Mouse (Mus musculus): ENCODE results near the gene Fastkd1. TPM values are rescaled to one million over a fixed set of nuclear protein-coding genes. Genes with fewer than 3 reads are reported as not detected.
A peak's percentile ranks its signal among the peaks of the same experiment; 100 is the strongest.

Fastkd1 gene
- 3.7 to 6.9 TPM (median 4.7 TPM) in 3 replicates for total RNA-seq (2017)

- ATAC-seq (replicated peaks; ENCODE audit: insufficient number of reproducible peaks, low FRiP score, low TSS enrichment, poor library complexity, severe bottlenecking): peak; percentile 99
Measured at GRCm38 (mm10) chr2:69712981-69713625, at the start of gene Fastkd1. TSS of gene Fastkd1 (minus strand) at chr2:69713516.

GRCm38 (mm10) chr2:69760980-69761379 is 47.7 kb upstream of the Fastkd1 start:
- ATAC-seq (replicated peaks; ENCODE audit: insufficient number of reproducible peaks, low FRiP score, low TSS enrichment, poor library complexity, severe bottlenecking): no peak

DNA sequence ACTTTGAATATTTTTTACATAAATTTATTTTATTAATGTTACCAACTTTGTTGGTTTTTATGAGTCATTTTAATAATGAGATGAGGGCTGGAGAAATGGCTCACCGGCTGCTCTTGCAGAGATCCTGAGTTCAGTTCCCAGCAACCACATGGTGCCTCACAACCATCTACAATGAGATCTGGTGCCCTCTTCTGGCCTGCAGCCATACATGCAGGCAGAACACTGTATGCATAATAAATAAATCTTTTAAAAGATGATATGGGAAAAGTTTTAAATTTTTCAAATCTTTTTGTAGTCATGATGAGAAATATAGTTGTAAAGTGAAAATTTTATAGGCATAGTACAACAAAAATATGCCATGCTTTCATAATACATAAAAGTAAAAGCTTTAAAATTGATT is 31.8 kb upstream of the Fastkd1 start:
- ATAC-seq (replicated peaks; ENCODE audit: insufficient number of reproducible peaks, low FRiP score, low TSS enrichment, poor library complexity, severe bottlenecking): no peak

DNA sequence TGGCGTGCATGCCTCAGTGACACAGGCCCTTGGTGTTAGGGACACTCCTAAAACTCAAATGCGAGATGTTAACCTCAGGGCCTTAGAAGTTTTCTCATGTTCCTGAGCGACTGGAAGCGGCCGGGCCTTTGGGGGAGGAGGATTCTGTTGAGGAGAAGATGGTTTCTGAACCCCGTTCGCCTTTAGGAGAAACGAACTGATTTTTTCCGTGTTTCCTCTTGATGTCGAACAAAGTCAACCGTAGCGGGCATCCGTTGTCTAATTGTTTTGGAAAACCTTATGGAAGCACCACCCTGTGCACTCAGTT is 10.2 kb upstream of the Fastkd1 start:
- no peak for ATAC-seq (replicated peaks; ENCODE audit: insufficient number of reproducible peaks, low FRiP score, low TSS enrichment, poor library complexity, severe bottlenecking)

- peak; percentile 88 for ATAC-seq (replicated peaks; ENCODE audit: insufficient number of reproducible peaks, low FRiP score, low TSS enrichment, poor library complexity, severe bottlenecking)
Measured at GRCm38 (mm10) chr2:69722650-69723518, 9.6 kb upstream of the Fastkd1 start.

- no peak for ATAC-seq (replicated peaks; ENCODE audit: insufficient number of reproducible peaks, low FRiP score, low TSS enrichment, poor library complexity, severe bottlenecking)
Measured at GRCm38 (mm10) chr2:69722273-69722649, 8.9 kb upstream of the Fastkd1 start, which contains the start of gene Ppig. TSS of gene Ppig (plus strand) at chr2:69722545.

DNA sequence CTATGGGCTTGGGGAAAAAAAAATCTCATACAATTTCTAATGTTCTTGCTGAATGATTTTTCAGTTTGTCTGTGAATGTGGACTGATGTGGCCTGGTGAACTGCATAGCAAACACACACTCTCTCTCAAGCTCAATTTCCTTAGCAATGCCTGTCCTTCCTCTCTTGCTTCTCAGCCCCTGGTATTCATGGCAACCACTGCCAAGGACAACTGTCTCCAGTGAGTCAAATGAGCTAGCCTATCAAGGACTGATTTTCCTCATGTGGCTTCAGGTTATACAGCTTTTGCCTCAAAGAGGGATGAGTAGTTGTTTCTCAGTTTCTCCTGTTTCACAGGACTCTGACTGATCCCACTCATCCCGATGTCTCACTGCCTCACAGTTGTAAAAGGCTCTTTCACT is 5.8 kb upstream of the Fastkd1 start:
- ATAC-seq (replicated peaks; ENCODE audit: insufficient number of reproducible peaks, low FRiP score, low TSS enrichment, poor library complexity, severe bottlenecking): no peak

- ATAC-seq (replicated peaks; ENCODE audit: insufficient number of reproducible peaks, low FRiP score, low TSS enrichment, poor library complexity, severe bottlenecking): peak; percentile 37; the same call in 1 of the 2 replicates
Measured at GRCm38 (mm10) chr2:69716483-69716882, 3.2 kb upstream of the Fastkd1 start.

GRCm38 (mm10) chr2:69714126-69714525 is 810 bp upstream of the Fastkd1 start:
- no peak for ATAC-seq (replicated peaks; ENCODE audit: insufficient number of reproducible peaks, low FRiP score, low TSS enrichment, poor library complexity, severe bottlenecking)

- no peak for ATAC-seq (replicated peaks; ENCODE audit: insufficient number of reproducible peaks, low FRiP score, low TSS enrichment, poor library complexity, severe bottlenecking)
Measured at GRCm38 (mm10) chr2:69713626-69714014, 304 bp upstream of the Fastkd1 start.

DNA sequence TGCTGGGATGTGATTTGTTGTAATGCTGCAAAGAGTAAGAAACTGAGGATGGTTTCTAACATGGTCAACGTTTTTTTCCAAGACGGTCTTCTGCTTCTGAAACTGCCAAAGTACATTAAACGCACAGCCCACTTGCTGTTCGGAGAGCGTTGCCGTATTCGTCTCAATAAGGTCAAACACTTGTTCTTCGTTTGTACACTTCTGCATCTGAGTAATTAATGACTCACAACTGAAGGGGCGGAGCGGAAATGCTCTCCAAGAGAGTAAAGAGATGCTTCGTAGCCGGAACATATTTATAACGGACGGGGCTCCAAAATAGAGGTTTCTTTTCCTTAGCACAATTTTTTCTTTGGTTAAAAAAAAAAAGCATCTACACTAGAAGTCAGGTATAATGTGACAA is 1.1 kb downstream of the Fastkd1 start:
- ATAC-seq (replicated peaks; ENCODE audit: insufficient number of reproducible peaks, low FRiP score, low TSS enrichment, poor library complexity, severe bottlenecking): no peak

GRCm38 (mm10) chr2:69700446-69700845 is 12.9 kb downstream of the Fastkd1 start:
- ATAC-seq (replicated peaks; ENCODE audit: insufficient number of reproducible peaks, low FRiP score, low TSS enrichment, poor library complexity, severe bottlenecking): no peak

GRCm38 (mm10) chr2:69693501-69693900 is 19.8 kb downstream of the Fastkd1 start:
- no peak for ATAC-seq (replicated peaks; ENCODE audit: insufficient number of reproducible peaks, low FRiP score, low TSS enrichment, poor library complexity, severe bottlenecking)

- ATAC-seq (replicated peaks; ENCODE audit: insufficient number of reproducible peaks, low FRiP score, low TSS enrichment, poor library complexity, severe bottlenecking): no peak
Measured at GRCm38 (mm10) chr2:69690843-69691242, 22.5 kb downstream of the Fastkd1 start.

GRCm38 (mm10) chr2:69690214-69690613 is 23.1 kb downstream of the Fastkd1 start:
- ATAC-seq (replicated peaks; ENCODE audit: insufficient number of reproducible peaks, low FRiP score, low TSS enrichment, poor library complexity, severe bottlenecking): no peak

GRCm38 (mm10) chr2:69684488-69684887 is 28.8 kb downstream of the Fastkd1 start:
- no peak for ATAC-seq (replicated peaks; ENCODE audit: insufficient number of reproducible peaks, low FRiP score, low TSS enrichment, poor library complexity, severe bottlenecking)

GRCm38 (mm10) chr2:69683036-69683805 is 30.1 kb downstream of the Fastkd1 start:
- no peak for ATAC-seq (replicated peaks; ENCODE audit: insufficient number of reproducible peaks, low FRiP score, low TSS enrichment, poor library complexity, severe bottlenecking)

DNA sequence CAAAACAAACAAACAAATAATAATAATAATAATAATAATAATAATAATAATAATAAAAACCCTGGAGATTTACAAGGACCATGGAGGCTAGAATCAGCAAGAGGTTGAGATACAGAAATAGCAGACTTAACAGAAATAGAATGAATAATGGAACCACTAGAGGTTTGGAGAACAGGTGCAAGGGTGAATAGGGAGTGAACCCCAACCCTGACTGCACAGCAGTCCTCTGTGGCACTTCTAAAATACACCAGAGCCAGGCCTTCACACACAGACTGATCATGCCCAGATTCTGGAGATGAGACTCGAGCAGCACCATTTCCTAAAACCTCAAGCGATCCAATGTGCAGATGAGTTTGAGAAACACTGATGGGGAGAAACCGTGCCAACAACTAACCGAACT is 31.4 kb downstream of the Fastkd1 start:
- ATAC-seq (replicated peaks; ENCODE audit: insufficient number of reproducible peaks, low FRiP score, low TSS enrichment, poor library complexity, severe bottlenecking): no peak

DNA sequence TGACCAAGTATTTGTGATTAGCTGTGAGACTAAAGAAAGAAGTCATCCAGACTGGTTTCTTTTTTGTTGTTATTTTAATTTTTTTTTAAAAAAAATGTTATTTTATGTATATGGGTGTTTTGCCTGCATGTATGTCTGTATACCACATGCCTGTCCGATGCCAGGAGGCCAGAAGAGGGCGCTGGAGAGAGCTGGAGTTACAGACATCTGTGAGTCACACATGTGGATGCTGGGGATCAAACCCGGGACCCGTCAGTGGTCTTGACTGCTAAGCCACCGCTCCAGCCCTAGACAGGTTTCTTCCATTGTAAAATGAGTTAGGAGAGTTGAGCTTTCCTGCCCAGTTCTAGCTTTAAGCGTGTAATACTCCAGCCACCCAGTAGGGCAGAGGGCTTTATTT is 33.3 kb downstream of the Fastkd1 start:
- ATAC-seq (replicated peaks; ENCODE audit: insufficient number of reproducible peaks, low FRiP score, low TSS enrichment, poor library complexity, severe bottlenecking): no peak
